Mouse (Mus musculus) liver, embryonic 13.5 days (tissue): Measurements from ENCODE around the gene Adamts6. TPM values are rescaled to one million over a fixed set of nuclear protein-coding genes. Genes with fewer than 3 reads are reported as not detected.

Source experiments
- ATAC-seq: fragments of 200-750 bp; cut with Nextera tagmentation; 2 replicates; pipeline ENCODE4 v1.8.0; 2017; ENCODE audit warnings: low read depth, mild to moderate bottlenecking, moderate number of reproducible peaks, moderate library complexity
- DNase-seq: peaks from one replicate; pipeline ENCODE4 v3.0.0; 2022
- H3K27ac ChIP-seq: fragments of 300-500 bp; sonication (generic); 2 replicates; pipeline ENCODE4 v1.5.1; 2015; ENCODE audit warnings: moderate library complexity, mild to moderate bottlenecking, inconsistent platforms
- H3K27me3 ChIP-seq: fragments of 300-500 bp; sonication (generic); 2 replicates; pipeline ENCODE4 v1.6.1; 2015; ENCODE audit warnings: mild to moderate bottlenecking, inconsistent platforms
- H3K36me3 ChIP-seq: fragments of 300-500 bp; sonication (generic); 2 replicates; pipeline ENCODE4 v1.6.1; 2015; ENCODE audit warnings: mild to moderate bottlenecking, inconsistent platforms
- H3K4me1 ChIP-seq: fragments of 300-500 bp; sonication (generic); replicated peaks from 2 replicates; pipeline ENCODE4 v1.6.1; 2015; ENCODE audit warnings: inconsistent platforms
- H3K4me2 ChIP-seq: fragments of 300-500 bp; sonication (generic); 2 replicates; pipeline ENCODE4 v1.6.1; 2015; ENCODE audit warnings: inconsistent platforms, mild to moderate bottlenecking, moderate library complexity
- H3K4me3 ChIP-seq: fragments of 300-500 bp; sonication (generic); replicated peaks from 2 replicates; pipeline ENCODE4 v1.5.1; 2015; ENCODE audit warnings: mild to moderate bottlenecking, inconsistent platforms
- H3K9ac ChIP-seq: fragments of 300-500 bp; sonication (generic); 2 replicates; pipeline ENCODE4 v1.6.1; 2015; ENCODE audit warnings: mild to moderate bottlenecking, inconsistent platforms
- H3K9me3 ChIP-seq: fragments of 300-500 bp; sonication (generic); replicated peaks from 2 replicates; pipeline ENCODE4 v1.6.1; 2016; ENCODE audit warnings: inconsistent platforms
- WGBS: fragments of 180-500 bp; shearing (Covaris S2); methylation state at CpG from one replicate; pipeline ENCODE4 v1.1.7; 2015; ENCODE audit not compliant: insufficient replicate concordance; 5-methylcytosine and 5-hydroxymethylcytosine counted together
- polyA plus RNA-seq: library from polyadenylated mRNA; unstranded; fragments of >200 nt; fragmentation: Nextera tagmentation; extraction: Ambion mirVana; gene quantifications from 2 replicates; pipeline ENCODE4 v1.2.1, GENCODE M21; 2015

Gene Adamts6
- polyA plus RNA-seq, 1 experiment from 2014 or later: 0.09 TPM

DNA sequence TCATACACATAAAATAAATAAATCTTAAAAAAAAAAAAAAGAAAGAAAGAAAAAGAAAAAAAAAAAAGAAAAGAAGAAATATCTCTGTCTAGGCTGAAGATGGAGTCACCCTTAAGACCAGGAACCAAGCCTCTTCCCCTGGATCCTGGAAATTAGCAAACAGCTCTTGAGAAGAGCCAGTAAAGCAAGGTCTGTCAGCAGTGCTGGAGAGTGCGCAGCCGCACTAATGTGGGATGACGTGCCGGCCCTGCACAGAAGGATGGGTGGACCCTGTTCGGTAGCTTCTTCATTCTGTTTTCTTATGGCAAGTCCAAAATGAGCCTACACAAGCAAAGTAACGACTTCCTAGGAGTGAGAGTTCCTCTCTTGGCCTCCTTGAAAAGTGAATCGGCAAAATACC lies 214.8 kb downstream of the Adamts6 start:
- Histone ChIP-seq H3K4me2 (no peak overlapping the region), H3K36me3 (no peaks in the 10 kb centered on the region), H3K27ac (no peak overlapping the region), H3K4me1 (no peaks in the 10 kb centered on the region), H3K27me3 (no peaks in the 10 kb centered on the region), H3K4me3 (no peak overlapping the region), H3K9ac (no peak overlapping the region), H3K9me3 (no peaks in the 10 kb centered on the region)
- 84% methylated on average over 7 of the region's 7 CpGs for WGBS
- ATAC-seq (no peak), DNase-seq (no peak)

DNA sequence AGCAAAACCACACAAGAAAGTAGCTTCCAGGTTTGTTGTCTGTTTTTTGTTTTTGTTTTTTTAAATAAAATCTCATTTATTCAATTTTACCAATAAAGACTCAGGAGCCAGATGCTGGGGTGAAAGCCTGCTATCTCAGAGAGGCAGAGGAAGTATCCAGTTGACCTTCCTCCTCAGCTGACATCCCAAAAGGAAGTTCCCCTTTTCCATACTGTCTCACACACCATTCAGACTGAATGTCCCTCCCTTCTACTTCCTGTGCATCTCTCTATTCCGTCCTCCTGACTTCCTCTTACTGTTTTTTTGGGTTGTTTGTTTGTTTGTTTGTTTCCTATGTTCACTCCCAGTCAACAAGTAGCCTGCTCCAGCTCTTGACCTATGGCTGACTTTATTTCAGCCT lies 216.4 kb downstream of the Adamts6 start:
- no peak overlapping the region for H3K27ac ChIP-seq
- no peak for ATAC-seq
- 23% methylated on average over 1 of the region's 1 CpGs for WGBS
- H3K4me2 ChIP-seq: no peak overlapping the region
- no peak for DNase-seq
- H3K9me3 ChIP-seq: no peaks in the 10 kb centered on the region
- no peak overlapping the region for H3K9ac ChIP-seq
- H3K36me3 ChIP-seq: no peaks in the 10 kb centered on the region
- H3K4me1 ChIP-seq: no peaks in the 10 kb centered on the region
- H3K27me3 ChIP-seq: no peaks in the 10 kb centered on the region
- H3K4me3 ChIP-seq: no peak overlapping the region

DNA sequence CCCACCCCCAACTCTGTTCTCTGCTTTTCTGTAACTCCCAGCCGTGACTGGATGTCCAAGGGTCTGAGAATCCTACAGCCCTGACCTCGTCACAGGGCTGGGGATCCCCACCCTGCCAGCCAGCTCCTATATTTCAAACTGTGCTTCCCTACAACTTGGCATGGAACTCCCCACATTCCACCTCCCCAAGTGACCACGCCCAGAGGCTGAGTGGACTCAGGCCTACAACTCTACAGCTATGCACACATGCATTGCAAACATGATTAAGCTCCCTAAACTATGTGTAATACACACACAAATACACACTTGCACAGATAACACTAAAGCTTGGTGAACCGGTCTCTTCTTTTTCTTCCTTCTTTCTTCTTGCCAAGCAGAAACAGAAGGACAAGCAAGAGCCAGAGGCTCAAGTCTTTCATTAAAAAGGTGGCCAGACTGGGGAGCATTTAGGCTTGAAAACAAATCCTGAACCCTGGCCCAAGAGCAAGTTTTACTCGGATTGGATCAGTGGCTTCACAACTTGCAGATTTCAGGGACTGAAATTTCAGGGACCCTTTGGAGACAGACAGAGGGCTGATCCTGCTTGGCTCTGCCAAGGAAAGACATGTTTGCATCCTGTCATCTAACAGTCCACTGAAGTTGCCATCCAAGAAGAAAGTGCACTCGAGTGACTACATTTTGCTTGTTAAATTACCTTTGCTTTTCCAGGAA lies 218.7 kb downstream of the Adamts6 start:
- 65% methylated on average over 6 of the region's 6 CpGs for WGBS
- ATAC-seq: no peak

DNA sequence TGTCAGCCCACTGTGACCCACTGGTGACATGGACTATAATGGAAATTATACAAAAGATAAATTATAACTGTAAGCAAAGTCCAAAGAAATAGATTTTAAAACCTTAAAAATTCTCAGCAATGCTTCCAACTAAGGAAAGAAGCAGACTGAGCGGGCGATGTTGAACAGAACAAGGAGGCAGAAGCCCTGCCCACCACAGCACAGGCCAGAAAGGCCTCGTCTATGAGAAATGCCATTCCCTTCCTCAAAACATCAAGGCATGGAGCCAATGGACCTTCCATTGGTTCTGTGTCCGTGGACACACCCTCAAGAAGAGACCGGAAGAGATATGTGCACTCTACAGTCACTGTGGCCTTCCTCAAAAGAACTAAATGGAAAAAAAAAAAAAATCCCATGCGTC lies 220.0 kb downstream of the Adamts6 start:
- no peak overlapping the region for H3K4me2 ChIP-seq
- H3K4me1 ChIP-seq: no peaks in the 10 kb centered on the region
- no peaks in the 10 kb centered on the region for H3K36me3 ChIP-seq
- H3K27ac ChIP-seq: no peak overlapping the region
- H3K9me3 ChIP-seq: no peaks in the 10 kb centered on the region
- 67% methylated on average over 6 of the region's 6 CpGs for WGBS
- no peak for DNase-seq
- ATAC-seq: no peak
- H3K4me3 ChIP-seq: no peak overlapping the region
- no peaks in the 10 kb centered on the region for H3K27me3 ChIP-seq
- H3K9ac ChIP-seq: no peak overlapping the region

More for the DNA sequence above, 218.7 kb downstream of the Adamts6 start:
- Histone ChIP-seq H3K27me3 (no peaks in the 10 kb centered on the region), H3K36me3 (no peaks in the 10 kb centered on the region), H3K9me3 (no peaks in the 10 kb centered on the region), H3K4me3 (no peak overlapping the region), H3K4me1 (no peaks in the 10 kb centered on the region), H3K27ac (no peak overlapping the region), H3K9ac (no peak overlapping the region), H3K4me2 (no peak overlapping the region)
- no peak for DNase-seq

DNA sequence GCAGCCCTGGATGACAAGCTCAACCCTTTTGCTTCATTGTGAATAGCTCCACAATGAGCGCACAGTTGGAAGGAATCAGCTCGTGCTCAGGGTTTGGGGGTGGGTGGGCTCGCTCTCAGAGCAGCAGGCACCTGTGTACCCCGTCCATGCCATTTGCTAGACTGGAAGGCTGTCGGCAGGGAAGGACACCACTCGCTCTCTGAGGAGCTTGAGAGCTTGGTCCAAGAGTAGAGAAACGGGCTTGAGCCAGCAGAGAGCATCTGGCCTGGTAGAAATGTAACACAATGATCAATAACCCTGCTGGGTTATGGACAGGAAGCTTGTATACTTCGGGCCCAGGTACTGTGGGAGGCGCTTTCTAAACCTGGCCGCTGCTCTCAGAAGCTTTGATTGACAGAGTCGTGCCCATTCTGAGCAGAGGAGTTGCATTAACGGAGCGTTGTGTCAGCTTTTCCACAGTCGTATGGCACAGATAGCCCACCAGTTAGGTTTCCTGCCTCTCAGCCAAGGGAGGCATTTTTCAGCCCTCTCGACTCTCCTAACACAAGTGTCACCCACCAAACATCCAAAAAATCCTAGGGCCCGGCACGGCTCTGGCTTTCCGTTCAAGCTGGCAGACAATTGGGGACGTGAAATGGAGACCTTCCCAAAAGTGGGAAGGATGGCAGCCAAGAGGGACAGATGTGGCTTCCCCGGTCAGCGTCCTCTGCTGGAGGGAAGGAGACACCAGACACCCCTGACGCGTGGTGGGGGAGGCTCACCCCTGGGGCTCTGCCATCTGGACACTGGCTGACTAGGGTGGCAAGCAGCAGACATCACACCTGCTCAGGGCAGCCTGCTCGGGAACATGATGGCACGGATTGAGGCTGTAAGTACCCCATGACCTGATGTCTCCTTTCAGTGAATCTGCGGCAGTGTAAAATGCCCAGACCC lies 222.2 kb downstream of the Adamts6 start:
- Histone ChIP-seq H3K27ac (no peak overlapping the region), H3K9me3 (no peaks in the 10 kb centered on the region), H3K4me3 (no peak overlapping the region), H3K9ac (no peak overlapping the region), H3K36me3 (no peaks in the 10 kb centered on the region), H3K4me1 (no peaks in the 10 kb centered on the region), H3K27me3 (no peaks in the 10 kb centered on the region), H3K4me2 (no peak overlapping the region)
- ATAC-seq: no peak
- DNase-seq: no peak
- WGBS: 71% methylated on average over 26 of the region's 26 CpGs

DNA sequence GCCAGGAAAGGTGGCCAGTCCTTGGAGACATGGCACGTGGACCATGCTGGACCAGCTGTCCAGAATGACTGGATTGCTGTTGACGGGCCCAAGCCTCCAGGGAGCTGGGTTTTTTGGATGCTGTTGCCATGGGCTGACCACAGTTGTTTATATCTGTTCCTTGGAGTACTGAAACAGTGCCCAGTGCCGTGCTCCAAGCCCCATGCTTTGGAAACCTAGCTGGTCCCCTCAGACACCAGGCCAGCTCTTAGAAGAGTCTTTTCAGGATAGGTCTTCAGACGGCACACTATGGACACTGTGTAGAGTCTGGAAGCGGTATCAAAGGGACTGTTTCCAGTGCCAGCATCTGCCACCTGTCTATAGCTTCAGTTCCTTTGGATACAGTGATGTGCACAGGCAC lies 223.1 kb downstream of the Adamts6 start:
- no peaks in the 10 kb centered on the region for H3K36me3 ChIP-seq
- H3K4me1 ChIP-seq: no peaks in the 10 kb centered on the region
- ATAC-seq (no peak), DNase-seq (no peak)
- H3K9ac ChIP-seq: no peak overlapping the region
- H3K27ac ChIP-seq: no peak overlapping the region
- no peaks in the 10 kb centered on the region for H3K9me3 ChIP-seq
- 59% methylated on average over 5 of the region's 5 CpGs for WGBS
- no peaks in the 10 kb centered on the region for H3K27me3 ChIP-seq
- H3K4me2 ChIP-seq: no peak overlapping the region
- H3K4me3 ChIP-seq: no peak overlapping the region

DNA sequence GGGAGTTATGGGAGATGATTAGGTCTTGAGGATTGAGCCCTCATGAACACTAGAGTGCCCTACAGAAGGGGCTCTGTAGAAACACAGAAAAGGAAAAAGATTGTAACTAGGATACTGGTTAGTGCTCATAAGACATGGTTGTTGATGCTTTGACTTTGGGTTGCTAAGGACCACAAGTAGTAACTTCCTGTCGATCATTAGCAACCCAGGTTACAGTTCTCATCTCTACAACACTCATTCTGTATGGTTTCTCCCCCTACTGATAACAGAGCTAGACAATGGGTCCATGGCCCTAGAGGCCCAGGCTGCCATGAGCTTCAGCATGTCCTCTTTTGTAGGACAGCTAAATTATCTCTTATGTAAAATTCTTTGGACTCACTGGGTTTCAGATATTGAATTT lies 227.4 kb downstream of the Adamts6 start:
- no peak overlapping the region for H3K4me2 ChIP-seq
- no peaks in the 10 kb centered on the region for H3K9me3 ChIP-seq
- ATAC-seq (no peak), DNase-seq (no peak)
- H3K9ac ChIP-seq: no peak overlapping the region
- H3K4me3 ChIP-seq: no peak overlapping the region
- no peaks in the 10 kb centered on the region for H3K27me3 ChIP-seq
- no peak overlapping the region for H3K27ac ChIP-seq
- no peaks in the 10 kb centered on the region for H3K4me1 ChIP-seq
- WGBS: 47% methylated on average over 1 of the region's 1 CpGs
- H3K36me3 ChIP-seq: no peaks in the 10 kb centered on the region

DNA sequence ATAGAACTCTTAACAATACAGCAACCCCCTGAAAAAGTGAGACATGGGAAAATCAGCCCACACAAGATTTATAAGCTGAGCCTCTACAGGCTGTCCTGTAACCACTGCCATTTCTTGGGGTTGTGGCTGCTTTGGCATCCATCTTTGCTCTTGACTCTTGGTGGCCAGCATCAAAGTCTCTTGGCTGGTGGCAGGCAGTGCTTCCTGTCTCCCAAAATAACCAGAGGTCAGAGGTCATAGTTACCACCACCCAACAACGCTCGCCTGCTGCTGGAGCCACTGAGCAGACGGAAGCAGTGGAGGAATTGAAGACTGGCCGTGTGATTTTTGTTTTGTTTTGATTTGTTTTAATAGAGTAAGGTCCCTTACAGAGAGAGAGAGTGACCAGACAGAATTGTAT lies 228.5 kb downstream of the Adamts6 start:
- Histone ChIP-seq H3K9ac (no peak overlapping the region), H3K36me3 (no peaks in the 10 kb centered on the region), H3K4me2 (no peak overlapping the region), H3K4me1 (no peaks in the 10 kb centered on the region), H3K27ac (no peak overlapping the region), H3K27me3 (no peaks in the 10 kb centered on the region), H3K4me3 (no peak overlapping the region), H3K9me3 (no peaks in the 10 kb centered on the region)
- 37% methylated on average over 4 of the region's 4 CpGs for WGBS
- DNase-seq (no peak), ATAC-seq (no peak)

DNA sequence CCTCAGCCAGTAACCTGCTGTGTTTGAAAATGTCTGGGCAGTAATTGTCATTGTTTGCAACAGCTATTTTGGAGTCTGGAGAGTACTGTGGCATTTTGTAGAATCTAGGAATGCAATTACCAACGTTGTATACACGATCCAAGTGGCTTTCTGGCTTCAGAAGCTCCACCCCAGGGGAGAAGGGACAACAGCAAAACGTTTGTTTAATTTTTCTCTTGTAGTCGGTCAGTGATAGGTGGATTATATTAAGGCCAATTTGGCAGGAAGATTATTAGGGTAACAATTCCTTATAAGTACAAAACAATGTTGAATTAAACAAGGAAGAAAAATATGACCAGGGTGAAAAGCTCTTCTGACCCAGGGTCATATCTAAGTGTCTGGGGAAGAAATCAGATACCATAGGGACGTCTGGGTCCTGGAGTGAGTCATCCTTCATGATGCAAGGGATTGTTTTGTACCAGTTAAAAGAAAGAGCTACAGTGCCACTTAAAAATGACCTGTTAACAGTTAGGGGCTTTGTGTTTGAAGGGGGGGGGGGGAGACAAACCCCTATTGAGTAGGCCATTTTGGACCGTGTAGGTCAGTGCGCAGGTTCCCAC lies 229.2 kb downstream of the Adamts6 start:
- H3K4me3 ChIP-seq: no peak overlapping the region
- H3K4me1 ChIP-seq: no peaks in the 10 kb centered on the region
- H3K9ac ChIP-seq: no peak overlapping the region
- H3K27ac ChIP-seq: no peak overlapping the region
- no peak for ATAC-seq
- no peak overlapping the region for H3K4me2 ChIP-seq
- H3K9me3 ChIP-seq: no peaks in the 10 kb centered on the region
- no peaks in the 10 kb centered on the region for H3K36me3 ChIP-seq
- no peaks in the 10 kb centered on the region for H3K27me3 ChIP-seq
- DNase-seq: no peak
- WGBS: 57% methylated on average over 7 of the region's 7 CpGs

DNA sequence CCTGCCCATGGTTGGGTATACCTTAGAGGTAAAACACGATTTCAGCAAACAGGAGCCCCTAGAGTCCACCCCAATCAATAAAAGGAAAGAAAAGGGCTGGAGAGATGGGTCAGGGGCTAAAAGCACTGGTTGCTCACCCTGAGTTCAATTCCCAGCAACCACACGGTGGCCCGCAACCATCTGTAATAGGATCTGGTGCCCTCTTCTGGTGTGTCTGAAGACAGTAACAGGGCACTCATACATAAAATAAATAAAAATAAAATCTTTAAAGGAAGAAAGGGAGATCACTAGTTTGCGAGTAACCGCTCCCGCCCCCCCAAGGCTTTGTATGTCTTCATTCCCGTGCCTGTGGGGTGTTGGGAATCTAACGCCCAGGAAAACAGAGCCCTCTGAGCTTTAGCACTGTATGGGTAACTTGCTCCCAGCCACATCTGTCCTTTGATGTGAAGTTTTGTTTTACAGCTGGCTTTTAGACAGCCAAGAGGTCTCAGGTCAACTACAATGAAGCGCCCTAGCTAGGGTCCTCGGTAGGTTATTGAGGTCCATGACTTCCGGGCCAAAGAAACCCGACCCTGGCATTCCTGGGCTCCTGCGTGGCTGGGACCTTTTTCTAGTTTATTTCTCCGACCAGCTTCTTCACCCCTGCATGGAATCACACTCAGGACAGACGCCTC lies 230.1 kb downstream of the Adamts6 start:
- Histone ChIP-seq H3K27ac (no peak overlapping the region), H3K9ac (no peak overlapping the region), H3K9me3 (no peaks in the 10 kb centered on the region), H3K36me3 (no peaks in the 10 kb centered on the region), H3K4me3 (no peak overlapping the region; the same call in 1 of the 2 replicates), H3K4me2 (peak overlapping the region; percentile 21; the same call in 1 of the 2 replicates), H3K27me3 (no peaks in the 10 kb centered on the region), H3K4me1 (no peaks in the 10 kb centered on the region)
- DNase-seq (no peak), ATAC-seq (no peak)
- 63% methylated on average over 15 of the region's 15 CpGs for WGBS
